Mouse (Mus musculus) gastrocnemius, adult 8-10 months (tissue): ENCODE results near the gene Fam3c. TPM values are rescaled to one million over a fixed set of nuclear protein-coding genes. Genes with fewer than 3 reads are reported as not detected.
"Not testable (repeated sequence)": the region's sequence is repeated elsewhere in the genome, so short reads cannot be mapped to it uniquely, and the experiment has no call there.

Source experiments
- DNase-seq, 2 experiments: peaks; one replicate each; pipeline ENCODE4 v3.0.0; 2022; ENCODE audit warnings: low spot score in 2 of 2
- total RNA-seq, 4 experiments: library from RNA; stranded (reverse); gene quantifications; 2 replicates each; pipeline ENCODE4 v1.2.4; 2022

Gene Fam3c
- total RNA-seq, 4 experiments from 2014 or later, result 18.4 to 23.3 (median 20.8) TPM

- DNase-seq, result no peak
These were observed 64.0 kb downstream of the Fam3c start for GRCm38 (mm10) chr6:22292056-22292455.

GRCm38 (mm10) chr6:22290790-22291189 is 65.3 kb downstream of the Fam3c start:
- DNase-seq, result no peak

DNA sequence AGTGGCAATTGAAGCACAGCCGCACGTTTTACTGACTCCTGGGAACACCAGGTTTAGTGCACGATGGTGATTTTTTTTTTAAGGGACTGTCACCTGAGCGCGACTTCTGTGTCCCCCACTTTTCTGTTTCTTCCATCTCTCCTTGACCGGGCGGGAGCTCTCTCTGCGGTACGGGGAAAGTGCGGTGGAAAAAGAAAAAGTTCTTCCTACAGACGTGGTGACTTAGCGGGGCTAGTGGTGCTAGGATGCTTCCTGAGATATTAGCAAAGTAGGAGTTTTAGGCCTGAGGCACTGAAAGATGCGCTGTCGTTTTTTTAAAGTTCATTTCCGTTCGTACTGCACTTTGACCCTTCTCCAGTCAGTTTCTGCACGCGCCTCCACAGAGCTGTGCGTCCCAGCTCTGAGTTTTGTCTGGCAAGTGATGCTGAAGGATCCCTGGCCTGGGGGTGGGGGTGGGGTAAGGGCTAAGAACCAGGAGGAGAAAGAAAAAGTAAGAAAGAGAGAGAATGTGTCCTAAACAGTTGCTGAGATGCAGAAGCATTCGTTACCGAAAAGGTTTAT is 66.5 kb downstream of the Fam3c start:
- no peak for DNase-seq

GRCm38 (mm10) chr6:22288737-22289460 is 67.1 kb downstream of the Fam3c start:
- DNase-seq, result no peak

DNA sequence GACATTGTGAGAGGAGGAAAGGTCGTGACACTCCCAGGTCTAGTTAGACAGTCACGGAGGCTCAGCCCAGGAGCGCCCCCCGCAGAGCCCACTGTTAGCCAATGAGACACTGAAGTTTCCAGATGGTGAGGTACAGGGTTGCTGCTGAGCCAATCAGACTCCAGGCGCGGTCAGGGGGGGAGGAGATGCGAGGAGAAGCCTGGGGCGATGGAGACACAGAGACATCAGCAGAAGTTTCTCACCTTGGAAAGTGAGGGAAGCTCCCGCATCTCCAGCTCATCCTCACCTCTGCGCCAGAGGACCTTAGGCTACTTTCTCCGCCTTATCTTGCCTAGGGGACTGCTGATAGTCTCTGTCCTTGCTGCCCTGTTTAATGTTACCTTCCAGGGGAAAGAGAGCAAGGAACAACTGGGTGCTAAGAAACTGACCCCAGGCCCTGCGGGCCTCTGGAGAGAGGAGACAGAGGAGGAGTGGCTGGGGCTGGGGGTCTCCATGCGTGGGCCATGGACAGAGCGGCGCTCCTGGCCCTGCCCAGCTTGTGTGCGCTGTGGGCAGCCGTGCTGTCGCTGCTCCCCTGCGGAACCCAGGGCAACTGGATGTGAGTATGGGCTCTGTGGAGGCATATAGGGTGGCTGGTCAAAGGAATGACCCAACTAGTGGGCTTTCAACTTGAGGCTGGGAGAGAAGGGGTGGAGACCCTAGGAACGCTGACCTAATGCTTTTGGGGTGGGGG is 67.9 kb downstream of the Fam3c start, which contains the start of gene Wnt16:
TSS of gene Wnt16 (plus strand) at position 224 of the 733 bp plus-strand sequence.
- DNase-seq, result no peak

DNA sequence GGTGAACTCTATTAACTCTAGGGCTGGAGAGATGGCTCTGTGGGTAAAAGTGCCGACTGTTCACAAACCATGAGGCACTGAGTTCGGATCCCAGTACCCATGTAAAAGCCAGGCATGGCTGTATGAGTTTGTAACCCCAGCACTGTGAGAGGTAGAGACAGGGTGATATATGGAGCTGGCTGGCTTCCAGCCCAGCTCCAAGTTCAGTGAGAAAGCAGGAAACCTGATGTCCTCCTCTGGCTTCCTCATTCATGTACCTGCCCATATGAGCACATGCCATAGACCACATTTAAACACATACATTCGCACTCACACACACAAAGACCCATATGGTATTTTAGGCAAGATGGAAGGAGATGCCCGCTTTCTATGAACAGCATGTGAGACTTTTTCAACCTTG is 73.6 kb downstream of the Fam3c start:
- DNase-seq, result no peak

GRCm38 (mm10) chr6:22280217-22280861 is 75.7 kb downstream of the Fam3c start:
- DNase-seq, result peak; percentile 11 to 44

- DNase-seq, result no peak
These were observed 78.1 kb downstream of the Fam3c start for GRCm38 (mm10) chr6:22277941-22278340.

DNA sequence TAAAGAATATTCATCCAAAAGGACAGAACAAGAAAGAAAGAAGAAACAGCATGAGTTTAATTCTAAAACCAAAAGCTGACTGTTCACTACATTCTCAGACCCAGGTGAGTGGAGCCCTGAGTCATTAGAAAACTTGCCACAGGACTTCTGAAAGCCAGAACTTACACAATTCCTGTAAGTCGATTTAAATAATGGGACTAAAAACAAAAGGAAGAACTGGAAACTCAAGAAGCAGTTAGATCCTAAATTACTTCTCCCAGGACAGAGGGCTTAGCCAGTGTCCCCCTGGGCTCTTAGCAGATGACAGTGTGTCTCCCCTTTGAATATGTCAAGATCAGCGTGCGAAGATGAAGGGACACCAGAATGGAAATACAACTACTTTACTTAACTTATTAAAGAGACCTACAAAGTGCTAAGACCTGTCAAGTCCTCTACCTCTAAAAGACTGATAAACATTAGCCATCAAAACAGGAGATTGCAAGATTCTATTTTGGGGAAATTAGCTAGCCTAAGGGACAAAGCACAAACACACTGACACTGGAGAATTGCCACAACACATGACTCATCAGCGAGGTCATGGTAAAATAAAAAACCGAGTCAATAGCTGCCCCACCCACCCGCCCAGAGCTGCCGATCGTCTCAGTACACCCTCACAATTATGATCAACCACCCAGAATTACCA is 86.1 kb downstream of the Fam3c start:
- DNase-seq, result peak in 1 of 2 experiments; percentile 8

- DNase-seq, result no peak
These were observed 87.4 kb downstream of the Fam3c start for GRCm38 (mm10) chr6:22268677-22269076.

DNA sequence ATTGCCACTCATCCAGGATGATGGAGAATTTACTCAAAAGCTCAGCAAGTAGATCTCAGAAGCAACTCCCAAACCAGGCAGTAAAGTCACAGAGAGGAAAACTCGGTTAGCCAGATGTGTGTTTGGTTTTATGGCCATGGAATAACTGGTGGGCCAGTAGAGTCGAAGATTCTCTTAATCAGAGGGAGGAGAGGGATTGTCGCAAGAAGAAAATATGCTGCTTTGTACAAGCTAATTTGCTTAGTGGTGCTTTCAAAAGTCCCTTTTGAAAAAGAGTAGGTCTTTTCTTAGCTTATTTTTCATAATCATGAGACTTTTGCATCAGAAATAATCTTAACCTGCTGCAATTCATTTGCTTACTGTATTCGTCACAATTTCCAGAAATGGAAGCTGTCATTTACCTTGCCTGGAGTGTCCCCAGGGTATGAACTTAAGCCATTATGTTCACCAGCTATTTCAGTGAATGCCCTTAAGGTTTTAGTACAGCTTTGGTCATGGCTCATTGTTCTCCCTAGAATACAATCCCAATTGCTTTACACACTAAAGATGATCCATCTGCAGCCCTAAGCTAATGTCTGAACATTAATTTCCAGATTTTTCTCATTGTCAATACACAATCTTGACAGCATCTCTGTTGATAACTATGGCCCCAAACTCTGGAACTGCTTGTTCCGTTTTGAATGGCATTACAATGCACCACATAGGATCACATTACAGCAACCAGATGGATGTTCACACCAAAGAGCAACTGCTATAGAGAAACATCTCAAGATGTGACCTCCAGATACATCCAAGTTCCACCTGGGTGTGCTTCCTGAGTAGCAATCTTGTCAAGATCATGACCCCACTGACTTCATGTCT is 88.0 kb downstream of the Fam3c start:
- no peak for DNase-seq

GRCm38 (mm10) chr6:22266018-22266417 is 90.0 kb downstream of the Fam3c start:
- no peak for DNase-seq

GRCm38 (mm10) chr6:22264094-22264493 is 91.9 kb downstream of the Fam3c start:
- not testable (repeated sequence) for DNase-seq

- no peak for DNase-seq
These were observed 93.5 kb downstream of the Fam3c start for GRCm38 (mm10) chr6:22262519-22262918.

DNA sequence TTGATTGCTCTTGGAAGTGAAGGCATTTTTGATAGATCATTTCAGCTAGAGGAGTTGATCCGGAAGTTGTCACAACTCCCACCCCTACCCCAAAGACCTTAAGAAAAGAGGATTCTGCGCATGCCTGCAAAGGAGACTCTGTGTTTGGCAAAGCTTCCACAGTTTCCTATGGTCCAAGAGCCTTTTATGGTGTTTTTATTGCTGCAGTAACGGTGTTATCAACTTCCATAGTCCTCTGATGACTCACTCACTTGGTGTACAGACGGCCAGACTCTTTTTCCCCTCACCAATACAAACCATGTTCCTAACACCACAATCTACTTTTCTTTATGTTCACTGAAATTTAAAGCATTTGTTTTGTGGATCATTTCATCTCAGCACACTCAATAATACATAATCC is 97.3 kb downstream of the Fam3c start:
- DNase-seq, result no peak

Other genes with a start within 250 kb of the Fam3c start
- 1 to 10 TPM; 2.2 to 3.8 (median 3.2) TPM for gene Wnt16, start 68.0 kb downstream of the Fam3c start, total RNA-seq